Mouse (Mus musculus) hindbrain, embryonic 13.5 days (tissue): Measurements from ENCODE around the gene Zfp1. TPM values are rescaled to one million over a fixed set of nuclear protein-coding genes. Genes with fewer than 3 reads are reported as not detected.

Experiments used
- ATAC-seq: fragments of 200-750 bp; cut with Nextera tagmentation; 2 replicates; pipeline ENCODE4 v1.8.0; 2017; ENCODE audit warnings: moderate TSS enrichment; ENCODE audit not compliant: low FRiP score
- H3K27ac ChIP-seq: fragments of 300-500 bp; sonication (generic); 2 replicates; pipeline ENCODE4 v1.5.1; 2015; ENCODE audit warnings: inconsistent platforms, mild to moderate bottlenecking, moderate library complexity
- H3K27me3 ChIP-seq: fragments of 300-500 bp; sonication (generic); 2 replicates; pipeline ENCODE4 v1.6.1; 2015; ENCODE audit warnings: mild to moderate bottlenecking, inconsistent platforms
- H3K36me3 ChIP-seq: fragments of 300-500 bp; sonication (generic); 2 replicates; pipeline ENCODE4 v1.6.1; 2015; ENCODE audit warnings: mild to moderate bottlenecking, inconsistent platforms
- H3K4me1 ChIP-seq: fragments of 300-500 bp; sonication (generic); replicated peaks from 2 replicates; pipeline ENCODE4 v1.6.1; 2015; ENCODE audit warnings: inconsistent platforms
- H3K4me2 ChIP-seq: fragments of 300-500 bp; sonication (generic); 2 replicates; pipeline ENCODE4 v1.6.1; 2015; ENCODE audit warnings: inconsistent platforms, mild to moderate bottlenecking, moderate library complexity
- H3K4me3 ChIP-seq: fragments of 300-500 bp; sonication (generic); 2 replicates; pipeline ENCODE4 v1.5.1; 2015; ENCODE audit warnings: mild to moderate bottlenecking, inconsistent platforms
- H3K9ac ChIP-seq: fragments of 300-500 bp; sonication (generic); 2 replicates; pipeline ENCODE4 v1.6.1; 2015; ENCODE audit warnings: mild to moderate bottlenecking, inconsistent platforms
- H3K9me3 ChIP-seq: fragments of 300-500 bp; sonication (generic); 2 replicates; pipeline ENCODE4 v1.6.1; 2016; ENCODE audit warnings: inconsistent platforms
- WGBS: fragments of 180-500 bp; shearing (Covaris S2); methylation state at CpG from one replicate; pipeline ENCODE4 v1.1.7; 2015; 5-methylcytosine and 5-hydroxymethylcytosine counted together
- polyA plus RNA-seq: library from polyadenylated mRNA; unstranded; fragments of >200 nt; fragmentation: Nextera tagmentation; extraction: Ambion mirVana; gene quantifications from 2 replicates; pipeline ENCODE4 v1.2.1, GENCODE M21; 2015

Gene Zfp1
- polyA plus RNA-seq, 1 experiment from 2014 or later, result 27.6 TPM

DNA sequence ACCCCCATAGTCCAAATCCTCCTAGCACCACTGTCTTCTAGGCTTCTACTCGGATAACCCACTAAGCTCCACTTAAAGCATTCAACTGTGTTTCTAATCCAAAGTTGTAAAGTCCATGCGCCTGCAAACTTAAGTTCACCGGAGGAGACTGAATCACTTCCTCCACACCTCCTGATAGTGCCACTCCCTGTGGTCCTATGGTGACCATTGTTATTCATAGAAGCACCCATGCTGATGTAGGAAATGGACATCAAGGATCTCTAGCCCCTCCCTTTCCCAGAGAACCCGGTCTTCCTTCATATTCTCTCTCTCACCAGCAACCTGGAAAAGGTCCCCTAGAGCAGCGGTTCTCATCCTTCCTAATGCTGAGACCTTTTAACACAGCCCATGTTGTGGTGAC, 30.0 kb upstream of the Zfp1 start:
- Histone ChIP-seq H3K4me1 (peaks cover 27% of the 10 kb centered on the region), H3K27ac (no peak overlapping the region), H3K4me2 (no peak overlapping the region), H3K27me3 (no peaks in the 10 kb centered on the region), H3K4me3 (no peak overlapping the region), H3K9me3 (no peaks in the 10 kb centered on the region), H3K36me3 (peaks cover 30% of the 10 kb centered on the region), H3K9ac (no peak overlapping the region)
- 86% methylated on average over 5 of the region's 5 CpGs for WGBS
- ATAC-seq, result no peak

DNA sequence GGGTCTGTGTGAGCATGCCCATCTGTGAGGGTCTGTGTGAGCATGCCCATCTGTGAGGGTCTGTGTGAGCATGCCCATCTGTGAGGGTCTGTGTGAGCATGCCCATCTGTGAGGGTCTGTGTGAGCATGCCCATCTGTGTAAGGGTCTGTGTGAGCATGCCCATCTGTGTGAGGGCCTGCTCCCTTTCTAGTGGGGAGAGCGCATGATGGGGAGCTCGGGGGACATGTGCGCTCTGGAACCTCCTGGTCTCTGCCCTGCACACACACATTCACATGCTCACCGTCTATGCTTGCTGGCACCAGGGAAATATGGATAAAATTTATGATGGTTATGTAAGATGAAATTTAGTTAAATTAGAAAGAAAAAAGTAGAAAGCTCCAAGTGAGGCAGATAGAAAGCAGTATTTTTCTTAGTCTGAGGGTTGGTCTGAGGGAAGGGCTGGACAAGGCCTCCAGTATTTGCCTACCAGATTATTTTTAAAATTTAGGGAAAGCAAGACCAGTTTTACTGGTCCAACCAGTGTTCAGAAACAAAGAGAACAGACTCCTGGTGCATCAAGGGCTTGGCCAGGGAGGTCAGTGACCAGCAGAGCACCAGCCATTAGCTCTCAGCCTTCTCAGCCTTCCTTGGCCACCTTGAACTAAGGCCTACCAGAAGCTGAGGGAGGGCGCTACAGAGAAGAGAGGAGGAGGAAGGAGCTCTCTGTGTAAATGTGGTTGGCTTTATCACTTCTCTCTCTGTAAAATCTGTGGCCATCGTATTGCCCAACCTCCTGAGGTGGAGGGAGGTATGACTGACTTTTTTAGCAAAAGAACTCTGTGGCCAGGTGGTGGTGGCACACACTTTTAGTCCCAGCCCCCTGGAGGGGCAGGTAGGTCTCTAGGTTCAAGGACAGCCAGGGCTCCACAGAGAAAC, 28.2 kb upstream of the Zfp1 start:
- H3K36me3 ChIP-seq, result peaks cover 35% of the 10 kb centered on the region
- peaks cover 14% of the 10 kb centered on the region for H3K4me1 ChIP-seq
- no peak overlapping the region for H3K4me3 ChIP-seq
- no peak for ATAC-seq
- no peak overlapping the region for H3K9ac ChIP-seq
- 88% methylated on average over 6 of the region's 6 CpGs for WGBS
- no peaks in the 10 kb centered on the region for H3K9me3 ChIP-seq
- H3K27me3 ChIP-seq, result no peaks in the 10 kb centered on the region
- no peak overlapping the region for H3K27ac ChIP-seq
- H3K4me2 ChIP-seq, result no peak overlapping the region

DNA sequence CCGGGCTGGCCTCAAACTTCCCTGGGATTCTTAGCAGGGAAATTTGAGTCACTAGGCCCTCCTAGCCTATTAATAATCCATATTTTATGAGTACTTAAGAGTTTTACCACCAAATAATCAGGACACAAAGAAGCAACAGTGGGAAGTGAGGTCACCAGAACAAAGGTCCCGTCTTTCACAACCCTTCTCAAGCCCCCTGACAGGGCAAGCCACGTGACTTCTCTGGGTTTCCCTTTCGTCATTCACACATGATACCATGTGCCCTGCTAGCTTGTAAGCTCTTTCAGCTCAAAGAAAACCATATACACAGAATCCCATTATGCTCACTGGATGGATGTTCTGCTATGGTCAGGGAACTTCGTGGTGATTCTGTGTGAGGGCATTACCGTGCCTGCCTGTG, 25.4 kb upstream of the Zfp1 start:
- Histone ChIP-seq H3K27me3 (no peaks in the 10 kb centered on the region), H3K36me3 (peaks cover 37% of the 10 kb centered on the region), H3K27ac (no peak overlapping the region), H3K4me2 (no peak overlapping the region), H3K4me3 (no peak overlapping the region), H3K9me3 (no peaks in the 10 kb centered on the region), H3K9ac (no peak overlapping the region), H3K4me1 (peaks cover 30% of the 10 kb centered on the region)
- WGBS, result 60% methylated on average over 6 of the region's 6 CpGs
- no peak for ATAC-seq

DNA sequence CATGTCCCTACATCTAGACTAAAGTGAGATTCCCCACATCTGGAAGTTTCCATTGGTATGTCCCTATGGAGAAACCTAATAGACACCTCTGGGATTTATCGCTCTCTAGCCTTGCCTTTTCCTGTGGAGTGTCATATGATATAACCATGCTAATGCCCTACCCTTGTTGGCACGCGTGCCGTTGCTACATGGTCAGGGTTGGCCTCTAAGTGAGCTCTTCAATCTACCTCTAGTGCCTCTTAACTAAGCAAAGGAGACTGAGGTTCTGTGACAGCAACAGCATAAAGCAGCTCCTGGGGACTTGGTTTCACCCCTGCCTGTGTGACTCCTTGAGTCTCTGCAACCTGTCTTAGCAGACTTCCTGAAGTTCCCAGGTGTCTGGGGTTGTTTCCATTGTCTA, 24.9 kb upstream of the Zfp1 start:
- Histone ChIP-seq H3K27ac (no peak overlapping the region), H3K4me2 (no peak overlapping the region), H3K9ac (no peak overlapping the region), H3K36me3 (peaks cover 36% of the 10 kb centered on the region), H3K4me3 (no peak overlapping the region), H3K9me3 (no peaks in the 10 kb centered on the region), H3K27me3 (no peaks in the 10 kb centered on the region), H3K4me1 (peaks cover 32% of the 10 kb centered on the region)
- no peak for ATAC-seq
- 88% methylated on average over 4 of the region's 4 CpGs for WGBS

DNA sequence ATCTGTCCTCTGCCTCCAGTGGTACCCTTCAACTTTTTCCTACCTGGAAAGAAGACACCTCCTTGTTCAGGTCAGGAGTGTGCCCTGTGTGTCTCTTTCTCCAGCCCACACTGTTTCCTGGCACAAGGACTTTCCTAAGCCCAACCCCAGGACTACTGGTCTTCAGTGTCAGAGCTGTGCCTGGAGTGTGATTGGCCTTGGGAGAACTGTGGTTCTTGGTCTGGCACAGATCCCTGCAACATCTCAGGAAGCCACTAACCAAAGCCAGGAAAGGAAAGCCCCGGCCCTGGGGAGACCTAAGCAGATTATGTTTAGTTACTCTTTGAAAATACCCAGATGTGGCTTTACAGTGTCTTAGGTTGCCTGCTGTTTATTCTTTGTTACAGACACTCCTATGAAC, 23.3 kb upstream of the Zfp1 start:
- no peak overlapping the region for H3K9ac ChIP-seq
- H3K4me2 ChIP-seq, result no peak overlapping the region
- ATAC-seq, result no peak
- H3K9me3 ChIP-seq, result no peaks in the 10 kb centered on the region
- no peaks in the 10 kb centered on the region for H3K27me3 ChIP-seq
- H3K27ac ChIP-seq, result 0 out of 2 replicates have a peak overlapping the region, but pooled peaks have one; percentile 13
- WGBS, result 85% methylated on average over 1 of the region's 1 CpGs
- peaks cover 32% of the 10 kb centered on the region for H3K4me1 ChIP-seq
- peaks cover 43% of the 10 kb centered on the region for H3K36me3 ChIP-seq
- no peak overlapping the region for H3K4me3 ChIP-seq

DNA sequence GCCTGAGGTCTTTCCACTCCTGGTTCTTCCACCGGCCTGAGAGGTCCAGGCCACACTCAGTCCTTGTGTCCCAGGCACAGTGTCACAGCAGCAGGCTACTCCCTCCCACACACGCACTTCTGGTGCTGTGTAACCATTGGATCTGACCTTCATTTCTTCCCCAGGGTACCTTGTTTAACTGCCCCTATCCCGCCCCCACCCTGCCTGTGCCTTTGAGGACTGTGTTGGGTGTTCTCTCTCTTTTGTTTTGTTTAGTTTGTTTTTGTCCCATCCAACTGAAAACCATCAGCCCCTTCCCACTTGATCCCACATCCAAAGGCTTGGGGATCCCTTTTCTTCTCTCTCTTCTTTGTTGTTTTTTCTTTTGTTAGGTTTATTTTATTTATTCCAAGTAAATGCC, 21.1 kb upstream of the Zfp1 start:
- peak overlapping the region; percentile 60 for H3K27ac ChIP-seq
- WGBS, result 57% methylated on average over 3 of the region's 3 CpGs
- no peak for ATAC-seq

DNA sequence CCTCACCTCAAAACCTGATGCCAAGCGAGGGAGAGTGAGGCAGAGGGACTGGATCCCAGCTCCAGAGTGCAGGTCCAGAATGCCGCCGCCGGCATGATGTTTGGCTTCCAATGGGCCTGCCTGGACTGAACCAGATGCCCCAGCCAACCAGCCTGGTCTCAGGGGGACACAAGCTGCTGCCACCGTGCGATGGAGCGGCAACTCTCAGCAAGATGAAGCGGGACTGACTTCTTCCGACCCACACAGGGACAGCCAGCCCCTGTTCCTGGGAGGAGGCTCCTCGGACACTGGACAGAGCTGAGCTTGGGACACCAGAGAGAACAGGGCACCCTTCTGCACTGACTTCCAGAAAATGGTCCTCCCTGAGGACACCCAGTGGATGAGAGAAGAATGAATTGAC, 20.6 kb upstream of the Zfp1 start:
- no peaks in the 10 kb centered on the region for H3K9me3 ChIP-seq
- no peak for ATAC-seq
- H3K27me3 ChIP-seq, result no peaks in the 10 kb centered on the region
- H3K36me3 ChIP-seq, result peaks cover 43% of the 10 kb centered on the region
- 58% methylated on average over 10 of the region's 10 CpGs for WGBS
- H3K4me1 ChIP-seq, result peaks cover 18% of the 10 kb centered on the region
- no peak overlapping the region for H3K4me3 ChIP-seq
- peak overlapping the region; percentile 60; the same call in 1 of the 2 replicates for H3K27ac ChIP-seq
- H3K4me2 ChIP-seq, result no peak overlapping the region
- H3K9ac ChIP-seq, result peak overlapping the region; percentile 39; the same call in 1 of the 2 replicates

More for the DNA sequence above, 21.1 kb upstream of the Zfp1 start:
- Histone ChIP-seq H3K36me3 (peaks cover 43% of the 10 kb centered on the region), H3K9me3 (no peaks in the 10 kb centered on the region), H3K27me3 (no peaks in the 10 kb centered on the region), H3K9ac (0 out of 2 replicates have a peak overlapping the region, but pooled peaks have one; percentile 39), H3K4me2 (no peak overlapping the region), H3K4me1 (peaks cover 21% of the 10 kb centered on the region), H3K4me3 (no peak overlapping the region)

DNA sequence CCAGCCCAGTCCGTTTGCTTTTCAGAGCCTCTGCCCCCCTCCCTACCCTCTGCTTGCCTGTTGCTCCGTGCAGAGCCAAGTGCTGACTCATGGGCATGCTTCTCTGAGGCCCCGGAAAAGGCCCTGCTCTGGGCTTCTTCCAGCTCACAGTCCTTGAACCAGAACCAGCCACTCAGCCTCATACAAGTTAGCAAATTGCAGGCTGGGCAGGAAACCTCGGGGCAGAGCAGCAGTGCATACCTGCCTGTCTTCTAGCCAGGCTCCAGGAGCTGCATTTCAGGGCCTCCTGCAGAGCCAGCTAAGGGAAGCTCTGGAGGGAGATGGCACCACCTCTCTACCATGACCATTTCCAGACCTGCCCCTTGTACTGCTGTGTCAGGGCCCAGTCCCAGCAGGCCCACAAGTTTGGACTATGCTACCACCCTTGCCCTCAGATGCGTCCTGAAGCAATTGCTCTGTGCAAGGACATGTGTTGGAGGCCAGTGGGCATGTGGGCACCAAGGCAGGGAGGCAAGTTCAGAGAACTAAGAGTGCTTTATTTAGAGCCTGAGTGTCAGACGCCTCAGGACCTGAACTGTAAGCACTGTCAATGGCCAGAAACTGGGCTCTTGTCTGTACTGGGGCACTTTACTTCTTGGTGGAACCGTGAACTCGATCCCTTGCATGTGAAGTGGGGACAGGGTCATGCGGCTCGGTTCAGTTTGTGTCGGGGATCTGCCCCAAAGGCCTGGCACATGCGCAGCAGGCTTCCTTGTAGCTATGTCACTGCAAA, 18.9 kb upstream of the Zfp1 start:
- no peak overlapping the region for H3K27ac ChIP-seq
- H3K9me3 ChIP-seq, result no peaks in the 10 kb centered on the region
- no peaks in the 10 kb centered on the region for H3K27me3 ChIP-seq
- no peak for ATAC-seq
- peaks cover 45% of the 10 kb centered on the region for H3K36me3 ChIP-seq
- peaks cover 18% of the 10 kb centered on the region for H3K4me1 ChIP-seq
- peak overlapping the region; percentile 20; the same call in 1 of the 2 replicates for H3K9ac ChIP-seq
- no peak overlapping the region for H3K4me2 ChIP-seq
- WGBS, result 85% methylated on average over 12 of the region's 12 CpGs
- no peak overlapping the region for H3K4me3 ChIP-seq

DNA sequence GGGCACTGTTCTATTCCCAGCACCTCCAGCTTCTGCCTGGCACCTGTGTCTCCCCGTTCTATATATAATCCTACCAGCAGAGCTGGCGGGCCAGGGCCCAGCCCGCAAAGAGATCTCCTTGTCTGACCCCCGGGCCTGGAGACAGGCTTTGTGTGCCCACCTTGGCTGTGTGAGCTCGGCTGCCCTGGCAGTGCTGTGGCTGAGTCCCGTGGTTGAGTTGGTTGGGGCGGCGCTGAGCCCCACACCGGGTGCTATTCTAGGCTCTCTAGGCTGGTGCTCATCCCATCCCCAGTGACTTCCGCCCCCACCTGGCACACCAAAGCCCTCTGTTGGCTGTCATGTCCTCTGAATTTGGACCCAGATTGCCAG, 18.4 kb upstream of the Zfp1 start:
- no peak overlapping the region for H3K4me3 ChIP-seq
- H3K36me3 ChIP-seq, result peaks cover 41% of the 10 kb centered on the region
- H3K27me3 ChIP-seq, result no peaks in the 10 kb centered on the region
- peaks cover 22% of the 10 kb centered on the region for H3K4me1 ChIP-seq
- 90% methylated on average over 10 of the region's 10 CpGs for WGBS
- no peak for ATAC-seq
- no peak overlapping the region for H3K4me2 ChIP-seq
- H3K9me3 ChIP-seq, result no peaks in the 10 kb centered on the region
- peak overlapping the region; percentile 30; the same call in 1 of the 2 replicates for H3K27ac ChIP-seq
- H3K9ac ChIP-seq, result no peak overlapping the region

DNA sequence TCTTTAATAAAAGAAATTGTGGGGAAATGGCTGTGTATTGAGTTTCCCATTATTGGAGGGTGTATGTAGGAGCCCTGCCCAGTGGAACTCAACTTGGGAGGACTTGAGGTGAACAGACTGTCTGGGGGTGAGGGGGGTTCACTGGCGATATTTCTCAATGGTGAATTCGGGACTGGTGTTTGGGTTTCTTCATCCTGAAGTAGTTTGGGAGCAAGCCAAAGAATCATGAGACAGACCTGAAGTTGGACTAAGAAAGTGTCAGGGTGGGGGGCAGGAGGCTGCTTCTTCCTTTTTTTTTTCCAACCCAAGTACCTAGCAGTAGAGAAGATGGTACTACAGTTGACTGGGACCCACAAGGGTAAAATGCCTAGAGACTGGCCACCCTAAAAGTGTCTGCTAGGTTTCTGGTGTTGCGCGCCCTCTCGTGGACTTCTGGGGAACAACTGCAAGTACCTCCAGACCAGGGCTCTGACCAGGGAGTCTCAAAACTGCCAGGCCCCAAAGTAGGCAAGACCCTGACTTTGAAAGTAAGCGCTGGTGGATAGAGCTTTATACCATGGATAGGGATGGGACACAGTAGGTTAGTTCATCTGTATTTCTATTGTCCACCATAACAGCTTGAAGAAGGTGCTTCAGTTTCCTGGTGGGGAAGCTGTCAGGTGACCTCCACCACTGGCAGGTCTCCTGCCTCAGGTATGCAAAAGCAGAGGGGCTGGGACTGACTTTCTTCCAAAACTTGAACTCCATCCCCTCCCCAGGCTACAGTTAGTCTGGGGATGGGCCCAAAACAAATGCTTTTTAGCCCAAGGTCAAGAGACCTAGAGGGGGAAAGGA, 17.3 kb upstream of the Zfp1 start:
- H3K27ac ChIP-seq, result no peak overlapping the region
- no peak for ATAC-seq
- no peaks in the 10 kb centered on the region for H3K27me3 ChIP-seq
- H3K9ac ChIP-seq, result no peak overlapping the region
- H3K9me3 ChIP-seq, result no peaks in the 10 kb centered on the region
- WGBS, result 34% methylated on average over 6 of the region's 6 CpGs
- peaks cover 34% of the 10 kb centered on the region for H3K36me3 ChIP-seq
- no peak overlapping the region for H3K4me3 ChIP-seq
- no peak overlapping the region for H3K4me2 ChIP-seq
- peaks cover 24% of the 10 kb centered on the region for H3K4me1 ChIP-seq

DNA sequence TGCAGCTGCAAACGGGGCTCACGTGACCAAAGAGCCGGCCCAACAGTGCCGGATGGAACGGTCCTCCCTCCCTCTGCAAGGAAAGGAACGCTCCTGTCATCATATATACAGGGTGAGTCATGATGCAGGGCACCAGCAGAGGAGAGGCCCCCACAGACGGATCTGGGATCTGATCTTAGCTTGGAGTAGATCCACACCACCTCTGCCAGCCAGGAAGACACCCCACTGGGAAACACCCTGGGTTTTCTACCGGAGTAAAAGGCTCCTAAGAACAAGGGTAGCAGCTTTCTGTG, 16.7 kb upstream of the Zfp1 start:
- Histone ChIP-seq H3K27ac (no peak overlapping the region), H3K4me2 (no peak overlapping the region), H3K4me1 (peaks cover 20% of the 10 kb centered on the region), H3K9me3 (no peaks in the 10 kb centered on the region), H3K27me3 (no peaks in the 10 kb centered on the region), H3K36me3 (peaks cover 30% of the 10 kb centered on the region), H3K4me3 (no peak overlapping the region), H3K9ac (no peak overlapping the region)
- no peak for ATAC-seq
- WGBS, result 73% methylated on average over 8 of the region's 8 CpGs

DNA sequence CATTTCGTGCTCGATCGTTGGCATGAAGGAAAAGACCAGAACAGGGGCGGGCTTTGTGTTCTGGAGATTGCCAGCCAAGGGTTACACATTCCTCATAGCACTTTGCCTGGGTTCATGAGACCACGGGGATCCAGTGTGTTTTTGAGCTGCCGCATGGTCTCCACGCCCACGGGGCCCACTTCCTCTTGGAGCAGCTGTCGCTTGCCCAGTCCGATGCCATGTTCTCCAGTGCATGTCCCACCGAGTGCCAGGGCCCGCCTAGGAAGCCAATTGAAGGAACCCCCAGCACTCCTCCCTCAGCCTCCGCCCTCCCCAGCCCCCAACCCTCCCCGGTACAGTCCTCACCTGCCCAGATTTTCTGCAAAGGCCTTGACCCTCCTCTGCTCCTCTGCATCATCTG, 16.3 kb upstream of the Zfp1 start:
- H3K27me3 ChIP-seq, result no peaks in the 10 kb centered on the region
- no peak for ATAC-seq
- H3K36me3 ChIP-seq, result peaks cover 25% of the 10 kb centered on the region
- no peak overlapping the region for H3K9ac ChIP-seq
- H3K4me1 ChIP-seq, result peaks cover 15% of the 10 kb centered on the region
- H3K4me2 ChIP-seq, result no peak overlapping the region
- no peak overlapping the region for H3K27ac ChIP-seq
- no peak overlapping the region for H3K4me3 ChIP-seq
- 94% methylated on average over 14 of the region's 14 CpGs for WGBS
- no peaks in the 10 kb centered on the region for H3K9me3 ChIP-seq
